Mouse (Mus musculus) liver, adult 2 months (tissue): ENCODE results near the gene Nudt2. TPM values are rescaled to one million over a fixed set of nuclear protein-coding genes. Genes with fewer than 3 reads are reported as not detected.

Experiments
- DNase-seq: peaks from one replicate; pipeline ENCODE4 v3.0.0-alpha.2; 2011; ENCODE audit warnings: low read depth, low spot score; ENCODE audit errors: extremely low read depth
- H3K27ac ChIP-seq: fragments of 200-500 bp; replicated peaks from 2 replicates; pipeline ENCODE4 v1.5.1; 2012; ENCODE audit warnings: low read depth, mild to moderate bottlenecking, control low read depth, inconsistent platforms, low read length; ENCODE audit not compliant: insufficient read depth
- H3K27me3 ChIP-seq: fragments of 200-500 bp; 2 replicates; pipeline ENCODE4 v1.6.1; 2012; ENCODE audit warnings: mild to moderate bottlenecking, moderate library complexity, low read length, inconsistent platforms; ENCODE audit not compliant: control insufficient read depth, insufficient read depth
- H3K36me3 ChIP-seq: fragments of 200-500 bp; 2 replicates; pipeline ENCODE4 v1.6.1; 2012; ENCODE audit warnings: low read length, inconsistent platforms; ENCODE audit not compliant: control insufficient read depth, insufficient read depth
- H3K4me1 ChIP-seq: fragments of 200-500 bp; 2 replicates; pipeline ENCODE4 v1.6.1; 2011; ENCODE audit warnings: low read length; ENCODE audit not compliant: control insufficient read depth, insufficient read depth
- H3K4me3 ChIP-seq: fragments of 200-500 bp; 2 replicates; pipeline ENCODE4 v1.5.1; 2011; ENCODE audit warnings: low read depth, mild to moderate bottlenecking, control low read depth, low read length, moderate library complexity; ENCODE audit not compliant: insufficient read depth
- H3K79me2 ChIP-seq: fragments of 200-500 bp; 2 replicates; pipeline ENCODE4 v1.6.1; 2012; ENCODE audit warnings: inconsistent platforms, mild to moderate bottlenecking, low read length, moderate library complexity; ENCODE audit not compliant: control insufficient read depth, insufficient read depth
- H3K9ac ChIP-seq: fragments of 200-500 bp; 2 replicates; pipeline ENCODE4 v1.6.1; 2012; ENCODE audit warnings: low read depth, mild to moderate bottlenecking, control low read depth, inconsistent platforms, low read length
- CTCF ChIP-seq: fragments of 200-500 bp; IDR thresholded peaks from 2 replicates; pipeline ENCODE4 v1.5.1; 2011; ENCODE audit warnings: low read depth, low read length, control low read depth
- POLR2A ChIP-seq: fragments of 200-500 bp; IDR thresholded peaks from 2 replicates; pipeline ENCODE4 v1.6.1; 2011; ENCODE audit warnings: low read length, control low read depth; ENCODE audit not compliant: insufficient read depth; ENCODE audit errors: extremely low read depth
- WGBS: fragments of 180-500 bp; shearing (Covaris S2); methylation state at CpG from one replicate; pipeline ENCODE4 v1.1.7; 2018; 5-methylcytosine and 5-hydroxymethylcytosine counted together
- polyA plus RNA-seq: library from polyadenylated mRNA; depleted of rRNA; stranded (reverse); fragments of >200 nt; gene quantifications from 2 replicates; pipeline ENCODE4 v1.2.3, GENCODE M21; 2012
- total RNA-seq: library from RNA; depleted of rRNA; stranded (reverse); fragments of >200 nt; gene quantifications from 2 replicates; pipeline ENCODE4 v1.2.3, GENCODE M21; 2014

Gene Nudt2
- total and polyA plus RNA-seq, 2 experiments, result 18.3 to 33.9 TPM

- Histone ChIP-seq H3K27ac (peak overlapping the region; percentile 76), H3K4me1 (peaks cover 22% of the 10 kb centered on the region), H3K27me3 (no peaks in the 10 kb centered on the region), H3K79me2 (peaks cover 23% of the 10 kb centered on the region), H3K9ac (peak overlapping the region; percentile 61), H3K4me3 (peak overlapping the region; percentile 65), H3K36me3 (peaks cover 9% of the 10 kb centered on the region; the same call in 1 of the 2 replicates)
- TF ChIP-seq POLR2A, result no peak
- DNase-seq, result peak; percentile 62
- 19% methylated on average over 20 of the region's 20 CpGs for WGBS
Measured at GRCm38 (mm10) chr4:41502171-41502940, 37.4 kb downstream of the Nudt2 start.

- Histone ChIP-seq H3K4me1 (peaks cover 21% of the 10 kb centered on the region), H3K79me2 (peaks cover 19% of the 10 kb centered on the region), H3K27ac (peak within 1 kb of the TSS; percentile 76), H3K36me3 (peaks cover 9% of the 10 kb centered on the region; the same call in 1 of the 2 replicates), H3K9ac (peak within 1 kb of the TSS; percentile 61), H3K27me3 (no peaks in the 10 kb centered on the region), H3K4me3 (peak within 1 kb of the TSS; percentile 65)
- no peak for TF ChIP-seq CTCF
- TF ChIP-seq POLR2A, result peak; percentile 80; the same call in 1 of the 2 replicates
- DNase-seq, result peak; percentile 91
- WGBS, result under 1% methylated on average over 18 of the region's 18 CpGs
Measured at GRCm38 (mm10) chr4:41502986-41503412, 38.0 kb downstream of the Nudt2 start, which contains the start of gene AI464131. TSS of gene AI464131 (minus strand) at chr4:41503076.

GRCm38 (mm10) chr4:41504325-41504724, 39.4 kb downstream of the Nudt2 start:
- no peak for TF ChIP-seq POLR2A
- no peak for TF ChIP-seq CTCF
- Histone ChIP-seq H3K9ac (no peak overlapping the region), H3K36me3 (no peaks in the 10 kb centered on the region; the same call in 1 of the 2 replicates), H3K79me2 (peaks cover 5% of the 10 kb centered on the region), H3K27me3 (no peaks in the 10 kb centered on the region), H3K27ac (no peak overlapping the region), H3K4me1 (peaks cover 21% of the 10 kb centered on the region), H3K4me3 (no peak overlapping the region)
- 80% methylated on average over 5 of the region's 5 CpGs for WGBS
- DNase-seq, result no peak

GRCm38 (mm10) chr4:41505131-41505551, 40.2 kb downstream of the Nudt2 start:
- TF ChIP-seq CTCF (peak; percentile 68), POLR2A (no peak)
- DNase-seq, result no peak
- H3K79me2 ChIP-seq, result peaks cover 2% of the 10 kb centered on the region; the same call in 1 of the 2 replicates
- no peak overlapping the region for H3K4me3 ChIP-seq
- peaks cover 18% of the 10 kb centered on the region for H3K4me1 ChIP-seq
- no peak overlapping the region for H3K27ac ChIP-seq
- no peaks in the 10 kb centered on the region for H3K36me3 ChIP-seq
- 59% methylated on average over 11 of the region's 11 CpGs for WGBS
- H3K27me3 ChIP-seq, result no peaks in the 10 kb centered on the region
- no peak overlapping the region for H3K9ac ChIP-seq

GRCm38 (mm10) chr4:41506156-41506555, 41.2 kb downstream of the Nudt2 start:
- H3K4me1 ChIP-seq, result peaks cover 10% of the 10 kb centered on the region; the same call in 1 of the 2 replicates
- DNase-seq, result no peak
- H3K4me3 ChIP-seq, result no peak overlapping the region
- no peak overlapping the region for H3K27ac ChIP-seq
- no peak for TF ChIP-seq POLR2A
- TF ChIP-seq CTCF, result peak; percentile 75
- no peaks in the 10 kb centered on the region for H3K27me3 ChIP-seq
- no peak overlapping the region for H3K9ac ChIP-seq
- 15% methylated on average over 13 of the region's 13 CpGs for WGBS
- no peaks in the 10 kb centered on the region for H3K36me3 ChIP-seq
- peaks cover 2% of the 10 kb centered on the region; the same call in 1 of the 2 replicates for H3K79me2 ChIP-seq
